Mouse (Mus musculus) embryonic fibroblast, embryonic 13.5 days (primary cell): ENCODE results near the gene Sash3. TPM values are rescaled to one million over a fixed set of nuclear protein-coding genes. Genes with fewer than 3 reads are reported as not detected.

ENCODE experiments used
- H3K27ac ChIP-seq: 2 replicates; pipeline ENCODE4 v1.5.1; 2012; ENCODE audit warnings: low read length, control low read depth, inconsistent platforms; ENCODE audit not compliant: insufficient read depth
- H3K4me1 ChIP-seq: 2 replicates; pipeline ENCODE4 v1.6.1; 2011; ENCODE audit warnings: low read length; ENCODE audit not compliant: control insufficient read depth, insufficient read depth
- H3K4me3 ChIP-seq: 2 replicates; pipeline ENCODE4 v1.5.1; 2011; ENCODE audit warnings: mild to moderate bottlenecking, control low read depth, low read length; ENCODE audit not compliant: insufficient read depth
- CTCF ChIP-seq: IDR thresholded peaks from 2 replicates; pipeline ENCODE4 v1.5.1; 2011; ENCODE audit warnings: mild to moderate bottlenecking, control low read depth, low read length, moderate library complexity, borderline replicate concordance; ENCODE audit not compliant: insufficient read depth
- POLR2A ChIP-seq: IDR thresholded peaks from 2 replicates; pipeline ENCODE4 v1.6.1; 2011; ENCODE audit warnings: low read depth, mild to moderate bottlenecking, control low read depth, low read length, moderate library complexity
- polyA plus RNA-seq: library from polyadenylated mRNA; stranded (reverse); fragments of >200 nt; gene quantifications from 2 replicates; pipeline ENCODE4 v1.2.4, GENCODE M21; 2011; ENCODE audit warnings: low read depth; ENCODE audit not compliant: missing spikeins, insufficient read length

Gene Sash3
- polyA plus RNA-seq, 1 experiment, result 0.26 TPM

GRCm38 (mm10) chrX:48140286-48140877, 5.9 kb upstream of the Sash3 start:
- Histone ChIP-seq H3K4me3 (no peak overlapping the region), H3K27ac (no peak overlapping the region), H3K4me1 (no peaks in the 10 kb centered on the region)
- TF ChIP-seq CTCF, result no peak
- no peak for TF ChIP-seq POLR2A

DNA sequence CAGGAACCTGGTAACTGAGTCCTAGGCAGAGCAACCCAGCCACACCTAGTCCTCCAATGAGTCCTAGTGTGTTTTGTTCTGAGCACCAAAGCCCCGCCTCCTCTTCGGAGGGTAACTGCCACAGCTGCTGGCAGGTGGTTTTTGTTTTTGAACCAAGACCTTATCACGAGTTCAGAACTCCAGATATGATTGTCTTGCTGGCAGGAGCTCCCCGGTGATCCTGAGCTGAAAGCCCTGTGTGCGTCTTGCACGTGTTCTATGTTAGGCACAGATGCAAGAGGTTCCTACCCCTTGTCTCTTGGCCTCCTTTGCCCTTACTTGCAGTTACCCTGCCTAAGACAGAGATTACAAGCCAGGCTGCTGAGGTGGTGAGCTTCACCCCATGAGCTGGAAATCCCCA, 4.8 kb upstream of the Sash3 start:
- H3K27ac ChIP-seq, result no peak overlapping the region
- H3K4me1 ChIP-seq, result no peaks in the 10 kb centered on the region
- H3K4me3 ChIP-seq, result no peak overlapping the region
- TF ChIP-seq CTCF, result no peak
- no peak for TF ChIP-seq POLR2A

GRCm38 (mm10) chrX:48143415-48144335, 2.6 kb upstream of the Sash3 start:
- Histone ChIP-seq H3K4me1 (no peaks in the 10 kb centered on the region), H3K4me3 (no peak overlapping the region), H3K27ac (no peak overlapping the region)
- TF ChIP-seq POLR2A, result no peak
- no peak for TF ChIP-seq CTCF

GRCm38 (mm10) chrX:48147226-48147625, 990 bp downstream of the Sash3 start:
- Histone ChIP-seq H3K4me1 (no peaks in the 10 kb centered on the region), H3K27ac (no peak overlapping the region), H3K4me3 (no peak overlapping the region)
- TF ChIP-seq CTCF, result no peak
- TF ChIP-seq POLR2A, result no peak

DNA sequence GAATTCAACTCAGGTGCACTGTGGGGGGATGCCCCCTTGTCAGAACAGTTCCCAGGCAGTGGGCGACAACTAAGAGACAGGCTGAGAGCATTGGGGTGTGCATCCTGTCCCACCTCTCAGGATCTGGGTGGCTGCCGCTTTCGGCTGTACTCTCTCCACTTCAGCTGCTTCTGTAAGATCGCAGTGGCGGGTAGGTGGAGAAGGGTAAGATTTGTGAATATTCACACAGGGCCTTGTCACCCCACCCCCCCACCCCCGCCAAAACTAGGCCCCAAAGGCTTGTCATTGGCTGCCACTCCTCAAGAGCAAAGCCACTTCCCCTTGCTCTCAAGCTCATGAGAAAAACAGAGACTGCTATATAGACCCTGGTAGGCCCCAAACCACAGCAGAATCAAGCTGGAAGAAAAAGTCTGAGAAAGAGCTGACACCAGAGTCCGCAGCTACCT, 1.5 kb downstream of the Sash3 start:
- TF ChIP-seq POLR2A (no peak), CTCF (no peak)
- H3K4me3 ChIP-seq, result no peak overlapping the region
- no peak overlapping the region for H3K27ac ChIP-seq
- no peaks in the 10 kb centered on the region for H3K4me1 ChIP-seq

- TF ChIP-seq POLR2A (no peak), CTCF (no peak)
- no peak overlapping the region for H3K4me3 ChIP-seq
- H3K4me1 ChIP-seq, result no peaks in the 10 kb centered on the region
- no peak overlapping the region for H3K27ac ChIP-seq
These were observed 5.9 kb downstream of the Sash3 start for GRCm38 (mm10) chrX:48152106-48152505.

DNA sequence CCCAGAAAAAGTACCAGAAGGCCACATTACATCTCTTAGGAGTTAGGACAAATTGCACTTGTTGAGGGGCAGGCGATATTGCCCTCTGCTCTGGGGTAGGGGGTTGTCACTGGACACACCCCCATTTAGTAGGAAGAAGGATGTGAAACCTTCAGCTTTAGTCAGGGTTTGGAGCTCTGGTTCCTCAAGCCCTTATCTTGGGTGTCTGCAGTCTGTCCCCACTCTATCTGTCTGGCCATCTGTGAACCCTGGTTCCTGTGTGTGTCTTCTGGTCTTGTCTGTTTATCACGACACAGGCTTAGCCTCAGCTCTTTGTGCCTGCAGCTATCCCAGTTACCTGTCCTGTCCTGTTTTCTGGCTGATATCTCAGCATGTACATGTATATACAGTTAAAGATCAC, 7.2 kb downstream of the Sash3 start:
- TF ChIP-seq POLR2A (no peak), CTCF (no peak)
- H3K4me1 ChIP-seq, result no peaks in the 10 kb centered on the region
- no peak overlapping the region for H3K4me3 ChIP-seq
- H3K27ac ChIP-seq, result no peak overlapping the region

DNA sequence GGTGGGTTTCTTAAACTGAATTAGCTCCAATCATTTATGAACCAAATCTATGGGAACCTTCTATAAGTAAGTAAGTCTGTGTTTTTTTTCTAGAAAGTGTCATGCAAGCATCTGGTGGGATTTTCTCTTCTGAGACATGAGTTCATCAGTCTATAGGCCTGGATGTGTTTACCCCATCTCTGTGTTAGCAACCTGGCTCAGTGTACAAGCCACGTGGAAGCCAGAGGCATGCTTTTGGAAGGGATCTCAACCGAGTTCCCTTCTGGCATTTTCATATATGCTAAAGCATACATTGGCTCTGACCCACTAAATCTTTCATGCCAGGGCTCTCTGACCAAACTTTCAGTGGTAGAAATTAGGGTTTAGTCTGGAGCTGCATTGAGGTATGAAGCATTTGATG, 7.7 kb downstream of the Sash3 start:
- H3K4me1 ChIP-seq, result no peaks in the 10 kb centered on the region
- no peak overlapping the region for H3K27ac ChIP-seq
- no peak overlapping the region for H3K4me3 ChIP-seq
- TF ChIP-seq CTCF, result no peak

- TF ChIP-seq POLR2A, result no peak
- TF ChIP-seq CTCF, result no peak
- Histone ChIP-seq H3K27ac (no peak overlapping the region), H3K4me1 (no peaks in the 10 kb centered on the region), H3K4me3 (no peak overlapping the region)
These were observed 9.3 kb downstream of the Sash3 start for GRCm38 (mm10) chrX:48155489-48155888.

- TF ChIP-seq CTCF (no peak), POLR2A (no peak)
- H3K4me3 ChIP-seq, result no peak overlapping the region
- no peak overlapping the region for H3K27ac ChIP-seq
- no peaks in the 10 kb centered on the region for H3K4me1 ChIP-seq
These were observed 11.2 kb downstream of the Sash3 start for GRCm38 (mm10) chrX:48157396-48157795.
